Mouse (Mus musculus) layer of hippocampus, adult 2 months (tissue): ENCODE measurements around the gene Tram2. TPM values are rescaled to one million over a fixed set of nuclear protein-coding genes. Genes with fewer than 3 reads are reported as not detected.

Source experiments
- DNase-seq, 2 experiments: peaks; one replicate each; pipeline ENCODE4 v3.0.0; 2022; ENCODE audit warnings: low spot score in 2 of 2
- H3K27ac ChIP-seq: fragments of 200-600 bp; 2 replicates; pipeline ENCODE4 v1.8.1; 2022
- H3K4me3 ChIP-seq: fragments of 200-600 bp; 2 replicates; pipeline ENCODE4 v1.8.1; 2022; ENCODE audit warnings: mild to moderate bottlenecking
- CTCF ChIP-seq: fragments of 200-600 bp; conservative IDR thresholded peaks from 2 replicates; pipeline ENCODE4 v1.8.1; 2022; ENCODE audit warnings: antibody characterized with exemption, mild to moderate bottlenecking, moderate library complexity
- total RNA-seq, 2 experiments: library from RNA; stranded (reverse); gene quantifications; 2 replicates each; pipeline ENCODE4 v1.2.3; 2021

Tram2 gene
- total RNA-seq, 2 experiments from 2014 or later: 1.00 to 1.1 TPM

DNA sequence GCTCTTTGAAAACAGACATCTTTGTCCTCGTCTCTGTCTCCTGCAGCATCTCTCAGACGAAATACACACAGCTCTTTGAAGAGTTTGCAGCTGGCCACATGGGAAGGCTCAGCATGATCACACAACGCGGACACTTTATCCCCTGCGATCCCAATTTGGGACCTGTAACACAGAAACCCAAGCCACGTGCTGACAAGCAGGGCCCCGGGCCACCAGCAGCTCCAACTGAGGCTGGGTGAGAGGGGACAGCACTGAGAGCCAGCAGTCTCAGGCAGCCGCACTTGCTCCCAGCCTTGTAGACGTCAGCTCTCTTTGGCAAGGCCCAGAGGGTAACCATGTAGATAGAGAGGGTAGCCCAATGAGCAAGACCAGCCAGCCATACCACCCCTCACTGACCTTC is 26.0 kb downstream of the Tram2 start:
- Histone ChIP-seq H3K4me3 (no peak overlapping the region), H3K27ac (no peak overlapping the region)
- no peak for TF ChIP-seq CTCF
- DNase-seq: no peak

- TF ChIP-seq CTCF: no peak
- H3K27ac ChIP-seq: no peak overlapping the region
- DNase-seq: peak in 1 of 2 experiments; percentile 14
- no peak overlapping the region for H3K4me3 ChIP-seq
Measured at GRCm38 (mm10) chr1:21052608-21053007, 26.4 kb downstream of the Tram2 start.

GRCm38 (mm10) chr1:21052132-21052545 is 26.9 kb downstream of the Tram2 start:
- no peak overlapping the region for H3K27ac ChIP-seq
- DNase-seq: no peak
- H3K4me3 ChIP-seq: no peak overlapping the region
- TF ChIP-seq CTCF: no peak

DNA sequence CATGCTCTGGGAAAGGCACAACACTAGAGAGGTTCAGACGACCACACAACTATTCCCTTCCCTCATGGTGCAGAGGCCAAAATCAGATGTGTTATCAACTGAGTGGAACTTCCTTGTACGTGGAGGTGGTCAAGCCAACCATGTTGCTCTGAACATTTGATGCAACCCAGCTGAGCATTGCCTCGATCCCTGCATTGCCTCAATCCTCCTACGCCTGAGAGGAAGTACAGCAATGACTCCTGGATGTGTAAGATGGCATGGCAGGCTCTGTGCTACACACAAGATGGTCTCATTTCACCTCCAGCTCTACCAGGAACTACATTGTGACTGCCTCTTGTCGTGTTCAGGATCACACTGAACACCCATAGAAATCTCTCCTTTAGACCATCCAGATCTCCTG is 30.0 kb downstream of the Tram2 start:
- DNase-seq: no peak
- TF ChIP-seq CTCF: no peak
- no peak overlapping the region for H3K27ac ChIP-seq
- H3K4me3 ChIP-seq: no peak overlapping the region

DNA sequence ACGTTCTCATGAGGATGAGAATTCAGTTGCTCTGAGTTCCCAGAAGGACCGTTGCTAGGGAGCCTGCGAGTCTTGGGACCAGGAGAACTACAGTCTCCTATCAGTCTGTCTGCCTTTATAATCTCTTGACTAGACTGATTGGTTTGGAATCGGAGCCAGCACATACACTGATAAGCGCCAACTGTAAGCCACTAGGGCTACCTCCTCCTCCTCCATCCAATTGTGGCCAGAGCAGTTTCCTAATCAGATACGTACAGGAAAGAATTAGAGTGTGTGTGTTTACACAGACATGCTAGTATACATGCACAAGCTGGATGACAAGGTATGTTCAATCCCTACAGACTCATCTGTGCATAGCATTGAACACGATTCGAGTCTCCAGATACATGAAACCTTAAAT is 30.6 kb downstream of the Tram2 start:
- no peak for TF ChIP-seq CTCF
- no peak overlapping the region for H3K4me3 ChIP-seq
- no peak overlapping the region for H3K27ac ChIP-seq
- DNase-seq: no peak

- H3K4me3 ChIP-seq: no peak overlapping the region
- TF ChIP-seq CTCF: no peak
Measured at GRCm38 (mm10) chr1:21042461-21042860, 36.6 kb downstream of the Tram2 start.

GRCm38 (mm10) chr1:21040610-21041326 is 38.3 kb downstream of the Tram2 start:
- Histone ChIP-seq H3K27ac (no peak overlapping the region), H3K4me3 (no peak overlapping the region)
- TF ChIP-seq CTCF: no peak
- DNase-seq: no peak

More at GRCm38 (mm10) chr1:21042461-21042860, 36.6 kb downstream of the Tram2 start:
- DNase-seq: no peak
- no peak overlapping the region for H3K27ac ChIP-seq

DNA sequence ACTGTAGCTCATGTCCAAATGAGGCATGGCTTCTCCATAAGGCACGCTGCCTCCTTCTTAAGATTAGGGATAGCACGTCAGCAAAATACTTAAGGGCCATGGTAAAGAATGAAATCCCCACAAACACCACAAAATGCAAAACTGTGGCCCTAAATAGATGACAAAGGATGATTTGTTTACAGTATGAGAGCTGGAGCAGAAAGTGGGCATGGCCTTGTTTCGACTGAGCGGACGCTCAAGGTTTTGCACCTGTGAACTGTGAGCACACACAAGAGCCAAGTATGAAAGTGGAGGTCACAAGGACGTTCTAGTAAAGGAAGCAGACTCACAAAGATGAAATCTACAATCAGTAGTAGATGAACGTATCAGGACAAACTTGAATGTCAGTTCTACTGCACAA is 38.9 kb downstream of the Tram2 start:
- TF ChIP-seq CTCF: no peak
- no peak for DNase-seq

DNA sequence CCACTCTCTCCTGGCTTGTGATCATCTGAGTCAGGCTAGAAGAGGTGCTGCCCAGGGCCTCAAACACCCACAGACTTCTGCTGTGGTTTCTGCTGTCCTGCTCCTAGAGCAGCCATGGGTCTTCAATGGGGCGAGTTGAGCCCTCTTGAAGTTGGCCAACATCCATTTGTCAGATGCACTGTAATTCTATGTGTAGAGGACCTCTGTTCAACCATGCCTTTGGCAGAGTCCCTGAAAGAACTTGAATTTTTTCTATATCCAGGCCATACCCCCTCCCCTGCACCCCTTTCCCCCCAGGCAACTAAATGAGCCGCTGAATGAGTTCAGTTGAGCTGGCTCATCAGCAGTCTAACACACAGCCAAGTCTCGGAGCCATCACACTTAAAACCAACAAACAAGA is 39.5 kb downstream of the Tram2 start:
- no peak for TF ChIP-seq CTCF
- Histone ChIP-seq H3K4me3 (no peak overlapping the region), H3K27ac (no peak overlapping the region)
- DNase-seq: no peak

More for the DNA sequence above, 38.9 kb downstream of the Tram2 start:
- Histone ChIP-seq H3K27ac (no peak overlapping the region), H3K4me3 (no peak overlapping the region)

DNA sequence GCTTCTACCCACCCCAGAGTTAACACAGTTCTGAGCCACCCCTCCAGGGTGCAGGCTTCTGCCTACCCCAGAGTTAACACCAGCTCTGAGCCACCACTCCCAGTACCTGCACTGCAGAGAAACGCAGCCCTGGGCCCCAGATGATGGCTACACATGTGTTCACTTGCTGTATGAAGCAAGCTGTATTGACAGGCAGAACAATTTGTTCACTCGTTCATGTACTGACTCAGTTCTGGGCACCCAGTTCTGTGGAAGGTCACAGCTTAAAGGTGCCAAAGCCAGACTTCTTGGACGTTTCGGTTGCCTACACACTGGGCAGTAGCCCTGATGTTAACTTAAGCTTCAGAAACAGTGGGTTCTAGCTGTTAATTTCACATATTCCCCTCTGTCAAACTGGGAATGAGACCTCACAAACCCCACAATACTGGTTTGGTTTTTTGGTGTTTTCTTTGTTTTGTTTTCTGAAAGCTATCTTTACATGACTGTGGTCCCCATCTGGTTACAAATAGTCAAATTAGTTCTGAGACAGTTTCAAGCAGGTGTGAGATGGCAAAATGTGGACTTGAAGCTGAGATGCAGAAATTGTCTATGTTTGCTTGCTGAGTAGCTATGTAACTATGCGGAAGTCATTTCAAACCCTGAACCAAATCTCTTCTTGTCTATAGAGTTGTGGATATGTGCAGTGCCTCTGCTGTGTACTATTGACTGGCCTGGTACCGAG is 41.0 kb downstream of the Tram2 start:
- no peak for TF ChIP-seq CTCF
- Histone ChIP-seq H3K27ac (no peak overlapping the region), H3K4me3 (no peak overlapping the region)
- no peak for DNase-seq

DNA sequence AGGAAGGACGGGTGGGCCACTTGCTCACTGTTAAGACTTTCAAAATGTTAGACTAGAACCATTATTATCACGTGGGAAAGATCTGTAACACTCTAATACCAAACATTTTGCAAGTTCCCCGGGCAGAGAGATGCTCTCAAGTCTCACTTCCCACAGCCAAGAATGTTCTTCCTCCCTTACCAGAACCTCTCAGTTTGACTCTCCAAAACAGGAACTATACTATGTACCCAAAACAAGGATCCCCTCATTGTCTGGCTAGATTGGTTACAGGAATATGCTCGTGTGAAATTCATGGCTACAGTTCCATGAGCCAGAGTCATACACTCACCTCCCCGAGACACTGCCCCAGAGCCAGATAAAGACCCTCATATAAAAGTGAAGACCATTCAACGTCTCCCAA is 43.2 kb downstream of the Tram2 start:
- no peak overlapping the region for H3K4me3 ChIP-seq
- no peak for TF ChIP-seq CTCF
- DNase-seq: no peak
- H3K27ac ChIP-seq: no peak overlapping the region

- Histone ChIP-seq H3K4me3 (no peak overlapping the region), H3K27ac (no peak overlapping the region)
- DNase-seq: no peak
- no peak for TF ChIP-seq CTCF
Measured at GRCm38 (mm10) chr1:21033792-21034119, 45.3 kb downstream of the Tram2 start.

- no peak overlapping the region for H3K4me3 ChIP-seq
- no peak for TF ChIP-seq CTCF
- no peak overlapping the region for H3K27ac ChIP-seq
- DNase-seq: no peak
Measured at GRCm38 (mm10) chr1:21033065-21033791, 45.8 kb downstream of the Tram2 start.
